Mouse (Mus musculus): Measurements from ENCODE around the gene Crip3. TPM values are rescaled to one million over a fixed set of nuclear protein-coding genes. Genes with fewer than 3 reads are reported as not detected.
A peak's percentile ranks its signal among the peaks of the same experiment; 100 is the strongest.

Crip3 gene
- polyA plus RNA-seq, 1 experiment from 2014 or later: 2.2 TPM

GRCm38 (mm10) chr17:46426496-46426895 lies 2.2 kb upstream of the Crip3 start:
- Histone ChIP-seq H3K4me2 (replicated peaks) (no peak overlapping the region), H3K4me1 (replicated peaks; ENCODE audit: control insufficient read depth, insufficient read depth, low read length) (no peaks in the 10 kb centered on the region), H3K9ac (no peak overlapping the region), H3K9me3 (ENCODE audit: control insufficient read depth, low read length) (no peaks in the 10 kb centered on the region), H3K4me3 (replicated peaks; ENCODE audit: low read length) (no peak overlapping the region), H3K27ac (no peak overlapping the region), H3K27me3 (ENCODE audit: control insufficient read depth, insufficient read depth, low read length) (no peaks in the 10 kb centered on the region), H3K36me3 (replicated peaks; ENCODE audit: control insufficient read depth, insufficient read depth) (peaks cover 4% of the 10 kb centered on the region; the same call in 1 of the 2 replicates)
- DNase-seq (ENCODE audit: low spot score): no peak
- ATAC-seq (ENCODE audit: low FRiP score): no peak

GRCm38 (mm10) chr17:46433627-46434026 lies 4.9 kb downstream of the Crip3 start:
- H3K27me3 ChIP-seq (ENCODE audit: control insufficient read depth, insufficient read depth, low read length): no peaks in the 10 kb centered on the region
- peak overlapping the region; percentile 33 for H3K4me2 ChIP-seq (replicated peaks)
- no peak overlapping the region for H3K27ac ChIP-seq
- WGBS: 7% methylated on average over 17 of the region's 17 CpGs
- H3K9me3 ChIP-seq (ENCODE audit: control insufficient read depth, low read length): no peaks in the 10 kb centered on the region
- H3K36me3 ChIP-seq (replicated peaks; ENCODE audit: control insufficient read depth, insufficient read depth): no peaks in the 10 kb centered on the region
- no peaks in the 10 kb centered on the region; the same call in 1 of the 2 replicates for H3K4me1 ChIP-seq (replicated peaks; ENCODE audit: control insufficient read depth, insufficient read depth, low read length)
- ATAC-seq (ENCODE audit: low FRiP score): no peak
- no peak overlapping the region for H3K9ac ChIP-seq
- H3K4me3 ChIP-seq (replicated peaks; ENCODE audit: low read length): no peak overlapping the region
- DNase-seq (ENCODE audit: low spot score): no peak

- Histone ChIP-seq H3K4me2 (replicated peaks) (no peak overlapping the region), H3K27me3 (ENCODE audit: control insufficient read depth, insufficient read depth, low read length) (no peaks in the 10 kb centered on the region), H3K4me1 (replicated peaks; ENCODE audit: control insufficient read depth, insufficient read depth, low read length) (no peaks in the 10 kb centered on the region; the same call in 1 of the 2 replicates), H3K36me3 (replicated peaks; ENCODE audit: control insufficient read depth, insufficient read depth) (no peaks in the 10 kb centered on the region), H3K4me3 (replicated peaks; ENCODE audit: low read length) (no peak overlapping the region), H3K9ac (no peak overlapping the region), H3K27ac (no peak overlapping the region), H3K9me3 (ENCODE audit: control insufficient read depth, low read length) (no peaks in the 10 kb centered on the region)
- WGBS: 29% methylated on average over 23 of the region's 23 CpGs
- ATAC-seq (ENCODE audit: low FRiP score) (peak; percentile 56; the same call in 1 of the 2 replicates), DNase-seq (ENCODE audit: low spot score) (peak; percentile 55)
These were observed 8.1 kb downstream of the Crip3 start for GRCm38 (mm10) chr17:46436672-46437366.

DNA sequence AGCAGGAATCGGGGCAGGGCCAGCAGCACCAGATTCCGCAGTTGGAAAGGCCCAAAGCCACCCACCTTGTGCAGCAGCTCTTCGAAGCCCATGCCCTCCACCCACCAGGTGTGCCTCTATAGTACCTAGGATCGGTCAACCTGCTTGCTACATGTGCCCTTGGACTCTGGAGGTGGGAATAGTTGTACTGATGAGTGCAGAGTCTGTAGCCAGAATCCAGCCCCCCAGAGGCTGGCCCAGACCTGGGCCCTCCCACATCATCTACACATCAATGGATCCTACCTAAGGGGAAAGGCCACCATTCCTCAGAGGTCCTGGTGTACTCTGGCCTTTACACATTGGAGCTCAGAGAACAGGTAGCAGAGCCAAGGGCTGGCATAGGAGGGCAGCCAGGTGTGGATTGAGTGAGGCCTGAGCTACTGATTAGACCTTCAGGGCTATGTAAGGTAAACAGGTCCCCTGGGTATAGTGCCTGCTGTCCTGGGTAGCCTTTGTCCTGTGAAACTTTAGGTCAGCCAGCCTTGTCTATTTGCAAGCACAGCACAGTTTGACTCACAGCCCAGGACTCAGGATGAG lies 9.7 kb downstream of the Crip3 start, which contains the start of gene Slc22a7:
Slc22a7 (minus strand) TSS at position 160 of the 576 bp plus-strand sequence.
- ATAC-seq (ENCODE audit: low FRiP score): no peak
- 83% methylated on average over 4 of the region's 4 CpGs for WGBS
- Histone ChIP-seq H3K36me3 (replicated peaks; ENCODE audit: control insufficient read depth, insufficient read depth) (no peaks in the 10 kb centered on the region), H3K4me3 (replicated peaks; ENCODE audit: low read length) (no peak within 1 kb of the TSS), H3K9me3 (ENCODE audit: control insufficient read depth, low read length) (no peaks in the 10 kb centered on the region), H3K27me3 (ENCODE audit: control insufficient read depth, insufficient read depth, low read length) (peaks cover 5% of the 10 kb centered on the region), H3K4me2 (replicated peaks) (no peak within 1 kb of the TSS), H3K4me1 (replicated peaks; ENCODE audit: control insufficient read depth, insufficient read depth, low read length) (no peaks in the 10 kb centered on the region; the same call in 1 of the 2 replicates), H3K9ac (no peak within 1 kb of the TSS), H3K27ac (no peak within 1 kb of the TSS)
- DNase-seq (ENCODE audit: low spot score): no peak

GRCm38 (mm10) chr17:46439176-46439575 lies 10.4 kb downstream of the Crip3 start:
- DNase-seq (ENCODE audit: low spot score): no peak
- no peaks in the 10 kb centered on the region for H3K36me3 ChIP-seq (replicated peaks; ENCODE audit: control insufficient read depth, insufficient read depth)
- no peak overlapping the region for H3K4me3 ChIP-seq (replicated peaks; ENCODE audit: low read length)
- H3K4me1 ChIP-seq (replicated peaks; ENCODE audit: control insufficient read depth, insufficient read depth, low read length): no peaks in the 10 kb centered on the region
- H3K9me3 ChIP-seq (ENCODE audit: control insufficient read depth, low read length): no peaks in the 10 kb centered on the region
- no peak overlapping the region for H3K4me2 ChIP-seq (replicated peaks)
- H3K27me3 ChIP-seq (ENCODE audit: control insufficient read depth, insufficient read depth, low read length): peaks cover 12% of the 10 kb centered on the region
- H3K9ac ChIP-seq: no peak overlapping the region
- H3K27ac ChIP-seq: no peak overlapping the region
- no peak for ATAC-seq (ENCODE audit: low FRiP score)
- 91% methylated on average over 10 of the region's 10 CpGs for WGBS

DNA sequence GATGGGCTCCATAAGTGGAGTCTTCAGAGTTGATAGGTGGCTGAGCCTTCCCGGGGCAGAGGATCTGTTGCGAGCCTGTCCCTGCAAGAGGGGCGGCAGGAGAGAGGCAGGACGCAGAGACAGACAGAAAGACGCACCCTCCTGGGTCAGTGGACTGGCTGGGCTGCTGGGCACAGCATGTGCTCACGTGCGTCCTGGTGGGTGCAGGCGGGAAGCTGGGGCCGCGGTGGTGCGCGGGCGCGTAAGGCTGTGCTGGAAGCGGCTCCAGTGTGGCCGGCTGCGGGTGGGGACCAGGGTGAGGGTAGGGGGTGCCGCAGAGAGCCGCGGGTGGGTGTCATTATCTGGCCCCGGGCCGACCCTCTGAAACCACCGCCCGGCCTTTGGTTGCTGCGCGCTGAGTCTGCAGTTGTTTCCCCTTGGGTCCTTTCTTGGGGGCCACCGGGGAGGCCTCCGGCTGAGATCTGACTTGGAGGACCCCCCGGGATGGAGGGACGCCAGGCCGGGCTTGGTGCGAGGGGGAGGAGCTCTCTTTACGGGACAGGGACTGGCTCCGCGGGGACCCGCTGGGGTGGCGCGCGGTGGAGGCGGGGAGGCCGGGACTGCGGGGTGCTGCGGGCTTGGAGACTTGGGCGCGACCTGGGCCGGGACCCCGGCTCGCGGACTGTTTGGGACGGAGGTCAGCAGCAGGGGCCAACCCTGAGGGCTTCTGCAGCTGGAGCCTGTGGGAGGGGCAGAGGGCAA lies 16.3 kb downstream of the Crip3 start:
- 6% methylated on average over 48 of the region's 50 CpGs for WGBS
- Histone ChIP-seq H3K9me3 (ENCODE audit: control insufficient read depth, low read length) (no peaks in the 10 kb centered on the region), H3K36me3 (replicated peaks; ENCODE audit: control insufficient read depth, insufficient read depth) (peaks cover 25% of the 10 kb centered on the region), H3K4me2 (replicated peaks) (peak overlapping the region; percentile 27), H3K4me3 (replicated peaks; ENCODE audit: low read length) (no peak overlapping the region), H3K4me1 (replicated peaks; ENCODE audit: control insufficient read depth, insufficient read depth, low read length) (no peaks in the 10 kb centered on the region), H3K27me3 (ENCODE audit: control insufficient read depth, insufficient read depth, low read length) (peaks cover 32% of the 10 kb centered on the region), H3K27ac (no peak overlapping the region), H3K9ac (no peak overlapping the region)
- no peak for ATAC-seq (ENCODE audit: low FRiP score)
- no peak for DNase-seq (ENCODE audit: low spot score)

- Histone ChIP-seq H3K4me3 (replicated peaks; ENCODE audit: low read length) (no peak overlapping the region), H3K9ac (no peak overlapping the region), H3K36me3 (replicated peaks; ENCODE audit: control insufficient read depth, insufficient read depth) (peaks cover 25% of the 10 kb centered on the region), H3K4me1 (replicated peaks; ENCODE audit: control insufficient read depth, insufficient read depth, low read length) (no peaks in the 10 kb centered on the region), H3K4me2 (replicated peaks) (no peak overlapping the region), H3K27me3 (ENCODE audit: control insufficient read depth, insufficient read depth, low read length) (peaks cover 32% of the 10 kb centered on the region), H3K9me3 (ENCODE audit: control insufficient read depth, low read length) (no peaks in the 10 kb centered on the region), H3K27ac (no peak overlapping the region)
- DNase-seq (ENCODE audit: low spot score) (no peak), ATAC-seq (ENCODE audit: low FRiP score) (no peak)
- WGBS: 89% methylated on average over 16 of the region's 16 CpGs
These were observed 17.5 kb downstream of the Crip3 start for GRCm38 (mm10) chr17:46446264-46446663.

DNA sequence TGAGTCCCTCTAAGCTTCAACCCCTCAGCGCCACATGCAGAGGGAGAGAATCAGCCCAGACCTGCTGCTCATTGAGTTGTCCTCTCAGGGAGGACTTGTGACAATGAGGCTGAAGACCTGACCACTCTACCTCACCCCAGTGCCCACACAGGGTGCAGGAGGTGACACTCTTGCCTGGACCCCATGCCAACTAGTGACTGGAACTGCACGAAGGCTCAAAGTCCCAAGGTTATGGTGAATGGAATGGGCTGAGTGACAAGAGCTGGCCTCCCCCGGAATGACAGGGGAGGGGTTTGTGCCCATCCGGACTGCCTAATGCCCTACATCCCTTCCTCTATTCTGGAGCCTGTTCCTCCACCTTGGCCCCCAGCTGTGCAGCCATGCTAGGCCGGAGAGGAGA lies 24.0 kb downstream of the Crip3 start:
- Histone ChIP-seq H3K27me3 (ENCODE audit: control insufficient read depth, insufficient read depth, low read length) (0 out of 2 replicates have a peak, but pooled peaks cover 3% of the 10 kb centered on the region), H3K4me2 (replicated peaks) (no peak overlapping the region), H3K4me1 (replicated peaks; ENCODE audit: control insufficient read depth, insufficient read depth, low read length) (peaks cover 26% of the 10 kb centered on the region), H3K27ac (no peak overlapping the region), H3K9me3 (ENCODE audit: control insufficient read depth, low read length) (no peaks in the 10 kb centered on the region), H3K36me3 (replicated peaks; ENCODE audit: control insufficient read depth, insufficient read depth) (no peaks in the 10 kb centered on the region), H3K4me3 (replicated peaks; ENCODE audit: low read length) (no peak overlapping the region), H3K9ac (no peak overlapping the region)
- WGBS: 25% methylated on average over 5 of the region's 5 CpGs
- DNase-seq (ENCODE audit: low spot score) (no peak), ATAC-seq (ENCODE audit: low FRiP score) (no peak)

DNA sequence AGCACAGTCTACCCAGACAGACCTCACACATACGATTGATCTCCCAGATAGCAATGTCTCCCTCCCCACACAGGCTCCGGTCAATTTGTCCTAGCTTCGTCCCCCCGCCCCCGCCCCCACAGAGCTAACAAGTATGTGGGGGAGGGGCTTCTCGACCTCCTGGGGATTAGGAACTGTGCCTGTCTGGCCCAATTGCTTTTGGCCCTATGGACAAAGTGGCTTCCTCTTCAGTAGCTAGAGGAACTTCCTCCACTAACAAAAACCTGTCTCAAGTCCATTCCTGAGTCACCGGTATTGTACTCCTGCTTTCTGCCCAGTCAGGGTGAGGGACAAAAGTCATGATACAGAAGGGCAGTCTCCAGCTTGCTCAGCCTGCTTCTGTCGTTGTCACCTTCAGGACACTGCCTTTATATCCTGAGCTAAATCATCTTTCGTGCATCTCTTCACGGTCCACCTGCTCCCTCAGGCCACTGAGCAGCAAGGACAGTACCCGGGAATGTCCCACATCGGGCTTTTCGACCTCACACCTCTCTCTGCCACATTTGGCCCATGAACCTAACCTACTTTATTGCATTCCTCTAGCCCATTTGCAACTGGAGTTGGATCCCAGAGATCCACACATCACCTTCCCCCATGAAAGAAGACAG lies 24.7 kb downstream of the Crip3 start:
- H3K27ac ChIP-seq: no peak overlapping the region
- 7% methylated on average over 13 of the region's 13 CpGs for WGBS

More for the DNA sequence above, 24.7 kb downstream of the Crip3 start:
- Histone ChIP-seq H3K9me3 (ENCODE audit: control insufficient read depth, low read length) (no peaks in the 10 kb centered on the region), H3K27me3 (ENCODE audit: control insufficient read depth, insufficient read depth, low read length) (0 out of 2 replicates have a peak, but pooled peaks cover 3% of the 10 kb centered on the region), H3K4me2 (replicated peaks) (peak overlapping the region; percentile 60; the same call in 1 of the 2 replicates), H3K4me3 (replicated peaks; ENCODE audit: low read length) (no peak overlapping the region), H3K4me1 (replicated peaks; ENCODE audit: control insufficient read depth, insufficient read depth, low read length) (peaks cover 26% of the 10 kb centered on the region), H3K9ac (no peak overlapping the region), H3K36me3 (replicated peaks; ENCODE audit: control insufficient read depth, insufficient read depth) (peaks cover 6% of the 10 kb centered on the region; the same call in 1 of the 2 replicates)
- no peak for DNase-seq (ENCODE audit: low spot score)
- ATAC-seq (ENCODE audit: low FRiP score): no peak

All from hindbrain, embryonic 14.5 days (tissue).